Mouse (Mus musculus): ENCODE data around the gene Gm39115.

GRCm38 (mm10) chr7:142128843-142129242, 7.0 kb downstream of the Gm39115 start:
- no peak for TF ChIP-seq CTCF (IDR thresholded peaks at IDR 0.05; ENCODE audit: control insufficient read depth, insufficient read depth, low read length)
- no peak for TF ChIP-seq POLR2A (IDR thresholded peaks at IDR 0.05; ENCODE audit: borderline replicate concordance, control insufficient read depth, low read depth, low read length)
